Mouse (Mus musculus): ENCODE results near the gene Pon1.

DNA sequence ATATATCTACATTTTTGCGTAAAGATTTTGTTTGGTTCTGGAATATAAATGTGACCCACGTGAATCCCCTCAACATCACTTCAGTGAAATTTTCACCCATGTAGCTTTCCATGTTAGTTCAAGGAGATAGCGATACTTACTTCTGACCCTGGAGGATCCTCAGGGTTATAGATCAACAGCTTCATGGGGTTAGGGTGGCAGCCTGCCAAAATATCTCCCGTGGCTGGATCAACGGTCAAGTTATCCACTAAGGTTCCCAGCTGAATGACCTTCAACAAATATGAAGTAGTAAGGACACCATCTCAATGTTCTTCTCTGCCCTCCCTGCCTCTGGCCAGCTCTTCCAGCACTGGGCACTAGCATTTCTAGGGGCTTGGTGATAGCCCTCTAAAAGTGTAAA is 36.5 kb upstream of the Pon1 start:
- TF ChIP-seq CTCF (IDR thresholded peaks at IDR 0.05; ENCODE audit: low read depth) (no peak), EP300 (IDR thresholded peaks at IDR 0.05; ENCODE audit: low read depth) (no peak)
